ENCODE assay signal across 17 mouse cellular contexts in genomic region chr8:94807506-94807905, GRCm38 (mm10). TPM values are rescaled to one million over a fixed set of nuclear protein-coding genes. Genes with fewer than 3 reads are reported as not detected.
DNase-seq lines count a peak whose midpoint lies in the region; ATAC-seq and TF ChIP-seq lines count a peak whose summit lies in the region.
"Had no signal": no experiment of that assay in that cellular context is flagged by ENCODE, and none has a peak within 500 bp of the region (broad histone marks: within the 10 kb centered on the region; RNA-seq: fewer than 3 reads in every experiment).

No protein-coding gene starts in this region.

- no peak overlapping the region for H3K27ac ChIP-seq in liver, embryonic 12.5 days
- H3K27ac ChIP-seq: embryonic facial prominence, embryonic 12.5 days; forebrain, embryonic 13.5 days; heart, embryonic 13.5 days; limb, embryonic 13.5 days; neural tube, embryonic 13.5 days; stomach, embryonic 15.5 days had no signal

- H3K36me3 ChIP-seq in liver, embryonic 12.5 days = no peaks in the 10 kb centered on the region
- H3K36me3 ChIP-seq: embryonic facial prominence, embryonic 12.5 days; heart, embryonic 13.5 days; limb, embryonic 13.5 days; neural tube, embryonic 13.5 days; stomach, embryonic 15.5 days had no signal

- no peak overlapping the region for H3K4me3 ChIP-seq in liver, embryonic 12.5 days
- H3K4me3 ChIP-seq: embryonic facial prominence, embryonic 12.5 days; forebrain, embryonic 13.5 days; heart, embryonic 13.5 days; limb, embryonic 13.5 days; neural tube, embryonic 13.5 days; stomach, embryonic 15.5 days had no signal

- 61% methylated on average over 7 of the region's 7 CpGs for WGBS in liver, embryonic 12.5 days (ENCODE audit: insufficient replicate concordance)

- DNase-seq in liver (no peak), Patski (ENCODE audit: low read depth, low spot score) (peak; percentile 50)
- DNase-seq in adrenal gland, postnatal 14 days = peak; percentile 81
- no peak for DNase-seq in left cerebral cortex, adult 8-10 months (ENCODE audit: low spot score in 2 of 2)
- DNase-seq in thymus, postnatal 36 days = no peak
- DNase-seq: midbrain, embryonic 14.5 days; right cerebral cortex, postnatal 4 days had no signal

- no peak overlapping the region for H3K9ac ChIP-seq in liver, embryonic 12.5 days
- H3K9ac ChIP-seq: embryonic facial prominence, embryonic 12.5 days; forebrain, embryonic 13.5 days; heart, embryonic 13.5 days; limb, embryonic 13.5 days; neural tube, embryonic 13.5 days; stomach, embryonic 15.5 days had no signal

- no peak overlapping the region for H3K4me2 ChIP-seq in liver, embryonic 12.5 days
- H3K4me2 ChIP-seq: embryonic facial prominence, embryonic 12.5 days; forebrain, embryonic 13.5 days; heart, embryonic 13.5 days; limb, embryonic 13.5 days; neural tube, embryonic 13.5 days; stomach, embryonic 15.5 days had no signal

- POLR2A ChIA-PET in Patski (lab: Charles Lee) = no interaction called here

- TF ChIP-seq CTCF in Patski (IDR thresholded peaks at IDR 0.05) = no peak

- peaks cover 30% of the 10 kb centered on the region for H3K27me3 ChIP-seq in liver, embryonic 12.5 days (replicated peaks)
- H3K27me3 ChIP-seq in Patski = no peaks in the 10 kb centered on the region
- H3K27me3 ChIP-seq: forebrain, embryonic 13.5 days; neural tube, embryonic 13.5 days; stomach, embryonic 15.5 days had no signal

- peaks cover 57% of the 10 kb centered on the region for H3K4me1 ChIP-seq in liver, embryonic 12.5 days
- H3K4me1 ChIP-seq: embryonic facial prominence, embryonic 12.5 days; limb, embryonic 13.5 days had no signal

- CTCF ChIA-PET in Patski (lab: Charles Lee) = interaction anchor here (0.8 to 0.9 kb wide), 2 partner anchors 14 to 15 kb away, joined by 3 read pairs; no protein-coding TSS in a partner anchor

- in situ Hi-C loops in Patski (cut with MboI; ENCODE audit: low pct_unique_long_range_greater_than_20kb) = loop anchor here (10.0 kb wide), 1 partner anchor 203 kb away; the partner anchor contains the start of genes Fam192a and Rspry1

- ATAC-seq in liver, embryonic 12.5 days = 0 out of 2 replicates have a peak, but pooled peaks have one; percentile 6
- peak; percentile 63 for ATAC-seq in Patski
- ATAC-seq in megakaryocyte-erythroid progenitor cell, adult 5-6 weeks (replicated peaks; ENCODE audit: low FRiP score, low TSS enrichment, poor library complexity, severe bottlenecking) = 0 out of 2 replicates have a peak, but pooled peaks have one; percentile 1
- ATAC-seq: forebrain, embryonic 13.5 days; hindbrain, embryonic 16.5 days had no signal

- H3K9me3 ChIP-seq in liver, embryonic 12.5 days (replicated peaks) = no peaks in the 10 kb centered on the region
- H3K9me3 ChIP-seq: embryonic facial prominence, embryonic 12.5 days; forebrain, embryonic 13.5 days; heart, embryonic 13.5 days; limb, embryonic 13.5 days; neural tube, embryonic 13.5 days; stomach, embryonic 15.5 days had no signal

RNA-seq across cellular contexts. Expression of gene Ccl17, which starts 2.7 kb away (rescaled TPM):
- polyA plus RNA-seq in liver, embryonic 12.5 days (2016; fragmentation: Nextera tagmentation; extraction: Ambion mirVana) = 0.36 TPM in 1 of 2 replicates, not detected in the other
- 14.5 TPM for polyA plus RNA-seq in Patski (2021)
- total RNA-seq in adrenal gland, postnatal 14 days (2021) = 1.1 TPM in 1 of 2 replicates, not detected in the other
- 1.6 and 2.0 TPM in 2 replicates for total RNA-seq in megakaryocyte-erythroid progenitor cell, adult 5-6 weeks (2014; fragmentation: Nextera tagmentation)
- 5.6 and 6.0 TPM in 2 replicates for total RNA-seq in megakaryocyte-erythroid progenitor cell, adult 5-6 weeks (2017)
- total RNA-seq in left cerebral cortex, adult 8-10 months (2022) = 10 to 100 TPM in 1 of 4 experiments, 1 to 10 TPM in 3; 8.3 to 13.8 (median 9.6) TPM
- polyA plus RNA-seq: embryonic facial prominence, embryonic 12.5 days; forebrain, embryonic 13.5 days; lung, embryonic 16.5 days; midbrain, embryonic 14.5 days; neural tube, embryonic 13.5 days; stomach, embryonic 15.5 days had no signal

RNA-seq across cellular contexts. Expression of gene Coq9, which starts 30.6 kb away (rescaled TPM):
- 55.1 and 57.2 TPM in 2 replicates for polyA plus RNA-seq in liver, embryonic 12.5 days (2016; fragmentation: Nextera tagmentation; extraction: Ambion mirVana)
- 114 TPM for polyA plus RNA-seq in Patski (2021)
- total RNA-seq in adrenal gland, postnatal 14 days (2021) = 269 and 282 TPM in 2 replicates
- 64.1 and 92.7 TPM in 2 replicates for total RNA-seq in megakaryocyte-erythroid progenitor cell, adult 5-6 weeks (2014; fragmentation: Nextera tagmentation)
- total RNA-seq in megakaryocyte-erythroid progenitor cell, adult 5-6 weeks (2017) = 46.0 and 49.4 TPM in 2 replicates
- 100 to 1,000 TPM in 1 of 4 experiments, 10 to 100 TPM in 3; 75.6 to 104 (median 90.6) TPM for total RNA-seq in left cerebral cortex, adult 8-10 months (2022)

RNA-seq across cellular contexts. Expression of gene Ciapin1, which starts 30.7 kb away (rescaled TPM):
- polyA plus RNA-seq in liver, embryonic 12.5 days (2016; fragmentation: Nextera tagmentation; extraction: Ambion mirVana) = 80.9 and 83.4 TPM in 2 replicates
- 128 TPM for polyA plus RNA-seq in Patski (2021)
- total RNA-seq in adrenal gland, postnatal 14 days (2021) = 107 and 122 TPM in 2 replicates
- total RNA-seq in megakaryocyte-erythroid progenitor cell, adult 5-6 weeks (2014; fragmentation: Nextera tagmentation) = 52.3 and 71.1 TPM in 2 replicates
- total RNA-seq in megakaryocyte-erythroid progenitor cell, adult 5-6 weeks (2017) = 31.6 and 38.2 TPM in 2 replicates
- total RNA-seq in left cerebral cortex, adult 8-10 months (2022) = 10 to 100 TPM; 70.8 to 75.9 (median 72.0) TPM

RNA-seq across cellular contexts. Expression of gene Cx3cl1, which starts 35.7 kb away (rescaled TPM):
- 0.45 and 0.49 TPM in 2 replicates for polyA plus RNA-seq in liver, embryonic 12.5 days (2016; fragmentation: Nextera tagmentation; extraction: Ambion mirVana)
- 38.7 TPM for polyA plus RNA-seq in Patski (2021)
- 16.2 and 19.2 TPM in 2 replicates for total RNA-seq in adrenal gland, postnatal 14 days (2021)
- total RNA-seq in megakaryocyte-erythroid progenitor cell, adult 5-6 weeks (2014; fragmentation: Nextera tagmentation) = 0.35 TPM in 1 of 2 replicates, not detected in the other
- total RNA-seq in megakaryocyte-erythroid progenitor cell, adult 5-6 weeks (2017) = not detected in 2 replicates
- 100 to 1,000 TPM; 417 to 480 (median 456) TPM for total RNA-seq in left cerebral cortex, adult 8-10 months (2022)

RNA-seq across cellular contexts. Expression of gene Polr2c, which starts 49.7 kb away (rescaled TPM):
- 107 and 112 TPM in 2 replicates for polyA plus RNA-seq in liver, embryonic 12.5 days (2016; fragmentation: Nextera tagmentation; extraction: Ambion mirVana)
- 110 TPM for polyA plus RNA-seq in Patski (2021)
- total RNA-seq in adrenal gland, postnatal 14 days (2021) = 58.3 and 65.8 TPM in 2 replicates
- 62.4 and 91.6 TPM in 2 replicates for total RNA-seq in megakaryocyte-erythroid progenitor cell, adult 5-6 weeks (2014; fragmentation: Nextera tagmentation)
- 49.2 and 93.1 TPM in 2 replicates for total RNA-seq in megakaryocyte-erythroid progenitor cell, adult 5-6 weeks (2017)
- 10 to 100 TPM; 64.6 to 75.4 (median 67.0) TPM for total RNA-seq in left cerebral cortex, adult 8-10 months (2022)

Comparison
In these comparisons a context has a peak if more than half of its experiments do, and no peak if none do; other contexts are left out.
1. ATAC-seq: peak in every context shown above with its lines; median percentile 63 in Patski; 6 in liver, embryonic 12.5 days; 1 in megakaryocyte-erythroid progenitor cell, adult 5-6 weeks.
2. DNase-seq: peak in Patski (single experiment) and adrenal gland, postnatal 14 days (single experiment); none in liver (single experiment), left cerebral cortex, adult 8-10 months (0 of 2) and thymus, postnatal 36 days (0 of 2).